Mouse (Mus musculus) limb, embryonic 12.5 days (tissue): ENCODE data around the gene Add1. TPM values are rescaled to one million over a fixed set of nuclear protein-coding genes. Genes with fewer than 3 reads are reported as not detected.
"Not testable (repeated sequence)": the region's sequence is repeated elsewhere in the genome, so short reads cannot be mapped to it uniquely, and the experiment has no call there.

Source experiments
- ATAC-seq: fragments of 200-750 bp; cut with Nextera tagmentation; 2 replicates; pipeline ENCODE4 v1.8.0; 2017; ENCODE audit warnings: low read depth, moderate TSS enrichment; ENCODE audit not compliant: insufficient number of reproducible peaks, insufficient read depth, low FRiP score, low TSS enrichment
- H3K27ac ChIP-seq: fragments of 300-500 bp; sonication (generic); 2 replicates; pipeline ENCODE4 v1.5.1; 2016; ENCODE audit warnings: mild to moderate bottlenecking, moderate library complexity
- H3K27me3 ChIP-seq: fragments of 300-500 bp; sonication (generic); 2 replicates; pipeline ENCODE4 v1.6.1; 2016; ENCODE audit warnings: mild to moderate bottlenecking, moderate library complexity
- H3K36me3 ChIP-seq: fragments of 300-500 bp; sonication (generic); 2 replicates; pipeline ENCODE4 v1.6.1; 2016; ENCODE audit warnings: mild to moderate bottlenecking, moderate library complexity
- H3K4me1 ChIP-seq: fragments of 300-500 bp; sonication (generic); replicated peaks from 2 replicates; pipeline ENCODE4 v1.6.1; 2016
- H3K4me2 ChIP-seq: fragments of 300-500 bp; sonication (generic); 2 replicates; pipeline ENCODE4 v1.6.1; 2016; ENCODE audit warnings: mild to moderate bottlenecking, moderate library complexity
- H3K4me3 ChIP-seq: fragments of 300-500 bp; sonication (generic); replicated peaks from 2 replicates; pipeline ENCODE4 v1.5.1; 2016; ENCODE audit warnings: mild to moderate bottlenecking
- H3K9ac ChIP-seq: fragments of 300-500 bp; sonication (generic); replicated peaks from 2 replicates; pipeline ENCODE4 v1.6.1; 2016; ENCODE audit warnings: mild to moderate bottlenecking, moderate library complexity
- H3K9me3 ChIP-seq: fragments of 300-500 bp; sonication (generic); 2 replicates; pipeline ENCODE4 v1.6.1; 2016; ENCODE audit warnings: mild to moderate bottlenecking, moderate library complexity
- WGBS: fragments of 180-500 bp; shearing (Covaris S2); methylation state at CpG from one replicate; pipeline ENCODE4 v1.1.7; 2016; 5-methylcytosine and 5-hydroxymethylcytosine counted together
- polyA plus RNA-seq: library from polyadenylated mRNA; unstranded; fragments of >200 nt; fragmentation: Nextera tagmentation; extraction: Ambion mirVana; gene quantifications from 2 replicates; pipeline ENCODE4 v1.2.1, GENCODE M21; 2016

Add1 gene
- polyA plus RNA-seq, 1 experiment from 2014 or later: 173 TPM

- Histone ChIP-seq H3K4me2 (no peak overlapping the region), H3K27ac (no peak overlapping the region), H3K4me3 (no peak overlapping the region), H3K9me3 (no peaks in the 10 kb centered on the region), H3K4me1 (peaks cover 18% of the 10 kb centered on the region), H3K27me3 (no peaks in the 10 kb centered on the region), H3K36me3 (peaks cover 57% of the 10 kb centered on the region), H3K9ac (no peak overlapping the region)
- 99% methylated on average over 4 of the region's 4 CpGs for WGBS
- no peak for ATAC-seq
Observed at GRCm38 (mm10) chr5:34551821-34552220, 21.6 kb upstream of the Add1 start.

DNA sequence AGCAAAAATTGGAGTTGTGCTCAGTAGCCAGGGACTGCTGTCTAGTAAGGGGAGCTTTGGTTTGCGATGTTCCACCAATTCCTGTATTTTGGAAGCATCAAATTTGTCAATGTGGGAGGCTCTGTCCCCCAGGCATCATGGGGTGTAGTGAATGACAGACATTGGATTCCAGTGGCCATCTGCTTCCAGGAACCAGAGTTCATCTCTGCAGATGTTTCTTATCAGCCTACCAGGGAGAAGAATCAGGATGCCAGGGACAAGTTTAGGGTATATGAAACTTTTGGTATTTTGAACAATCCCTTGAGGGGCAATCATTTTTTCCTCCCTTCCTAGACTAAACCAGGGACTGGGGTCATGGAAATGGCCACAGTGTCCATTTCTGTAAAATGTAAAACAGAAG lies 9.6 kb upstream of the Add1 start:
- no peaks in the 10 kb centered on the region for H3K4me1 ChIP-seq
- no peak for ATAC-seq
- no peak overlapping the region for H3K4me2 ChIP-seq
- no peak overlapping the region for H3K4me3 ChIP-seq
- H3K9ac ChIP-seq: no peak overlapping the region
- no peaks in the 10 kb centered on the region for H3K27me3 ChIP-seq
- 100% methylated on average over 1 of the region's 1 CpGs for WGBS
- H3K27ac ChIP-seq: no peak overlapping the region
- no peaks in the 10 kb centered on the region for H3K9me3 ChIP-seq
- peaks cover 56% of the 10 kb centered on the region for H3K36me3 ChIP-seq

- Histone ChIP-seq H3K9ac (no peak overlapping the region), H3K9me3 (no peaks in the 10 kb centered on the region), H3K27me3 (no peaks in the 10 kb centered on the region), H3K36me3 (peaks cover 51% of the 10 kb centered on the region), H3K4me2 (no peak overlapping the region), H3K27ac (no peak overlapping the region), H3K4me1 (no peaks in the 10 kb centered on the region), H3K4me3 (no peak overlapping the region)
- no peak for ATAC-seq
- 87% methylated on average over 4 of the region's 4 CpGs for WGBS
Observed at GRCm38 (mm10) chr5:34564291-34564690, 9.2 kb upstream of the Add1 start.

DNA sequence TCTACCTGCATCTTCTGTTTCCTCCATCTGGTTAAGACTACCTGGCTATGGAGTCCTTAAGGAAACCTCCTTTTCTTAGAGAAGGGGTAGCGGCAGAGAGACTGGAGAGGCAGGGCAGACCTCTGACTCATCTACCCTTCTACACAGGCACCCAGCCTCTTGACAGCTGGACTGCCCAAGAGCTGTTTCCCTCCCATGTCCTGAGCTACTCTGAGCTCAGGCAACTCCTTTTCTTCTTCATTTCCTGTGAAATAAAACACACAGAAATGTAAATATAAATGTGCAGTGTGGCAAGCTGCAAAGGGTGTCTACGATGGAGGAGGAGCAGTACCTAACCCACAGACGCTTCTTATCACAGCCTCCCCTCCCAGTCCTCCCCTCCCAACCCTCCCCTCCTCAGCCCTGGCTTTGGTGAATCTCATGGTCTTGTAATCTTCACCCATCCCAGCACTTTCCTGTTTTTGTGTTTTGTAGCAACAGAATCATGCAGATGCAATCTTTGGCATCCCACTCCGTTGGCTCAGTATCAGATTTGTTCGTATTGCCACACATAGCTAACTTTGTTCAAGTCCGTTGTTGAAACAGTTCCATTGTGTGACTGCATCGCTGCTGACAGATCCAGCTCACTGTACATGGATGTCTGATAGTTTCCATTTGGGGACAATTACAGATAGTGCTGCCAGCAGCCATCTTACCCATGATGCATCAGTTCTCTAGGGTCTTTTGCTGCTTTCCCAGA lies 7.8 kb upstream of the Add1 start:
- Histone ChIP-seq H3K9ac (no peak overlapping the region), H3K36me3 (peaks cover 37% of the 10 kb centered on the region), H3K27me3 (no peaks in the 10 kb centered on the region), H3K4me1 (no peaks in the 10 kb centered on the region), H3K4me2 (no peak overlapping the region), H3K9me3 (no peaks in the 10 kb centered on the region), H3K4me3 (no peak overlapping the region), H3K27ac (no peak overlapping the region)
- 86% methylated on average over 7 of the region's 7 CpGs for WGBS
- no peak for ATAC-seq

- Histone ChIP-seq H3K9ac (no peak overlapping the region), H3K27me3 (no peaks in the 10 kb centered on the region), H3K36me3 (no peaks in the 10 kb centered on the region), H3K4me3 (no peak overlapping the region), H3K27ac (no peak overlapping the region), H3K4me1 (peaks cover 15% of the 10 kb centered on the region), H3K9me3 (no peaks in the 10 kb centered on the region), H3K4me2 (no peak overlapping the region)
- no peak for ATAC-seq
- 66% methylated on average over 3 of the region's 3 CpGs for WGBS
Observed at GRCm38 (mm10) chr5:34571551-34571950, 1.9 kb upstream of the Add1 start.

- Histone ChIP-seq H3K9ac (peak overlapping the region; percentile 98; the same call in 1 of the 2 replicates), H3K4me3 (peak overlapping the region; percentile 92), H3K27ac (peak overlapping the region; percentile 64; the same call in 1 of the 2 replicates), H3K4me2 (peak overlapping the region; percentile 69; the same call in 1 of the 2 replicates), H3K4me1 (peaks cover 15% of the 10 kb centered on the region)
- not testable (repeated sequence) for H3K9me3 ChIP-seq, ATAC-seq, H3K36me3 ChIP-seq, H3K27me3 ChIP-seq
- WGBS: 47% methylated on average over 4 of the region's 4 CpGs
Observed at GRCm38 (mm10) chr5:34572568-34572967, 896 bp upstream of the Add1 start.

DNA sequence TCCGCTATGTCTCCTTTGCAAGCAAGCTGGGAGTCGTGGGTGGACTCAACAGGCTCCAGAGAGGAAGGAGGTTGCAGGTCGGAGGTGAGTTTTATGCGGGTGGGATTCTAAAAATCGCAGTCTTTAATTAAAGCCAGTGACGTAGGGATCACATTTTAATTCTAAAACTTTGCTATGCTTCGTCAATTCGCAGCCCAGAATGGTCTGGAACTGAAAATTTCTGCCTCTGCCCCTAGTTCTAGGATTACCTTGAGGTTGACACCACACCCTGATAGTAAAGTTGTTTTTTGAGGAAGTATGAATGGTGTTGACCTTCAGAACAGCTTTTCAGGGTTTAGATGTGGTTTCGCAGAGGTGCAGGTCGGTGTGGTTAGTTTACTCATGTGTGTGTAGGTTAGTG lies 1.3 kb downstream of the Add1 start:
- Histone ChIP-seq H3K27ac (0 out of 2 replicates have a peak overlapping the region, but pooled peaks have one; percentile 5), H3K36me3 (peaks cover 4% of the 10 kb centered on the region; the same call in 1 of the 2 replicates), H3K4me3 (peak overlapping the region; percentile 92), H3K27me3 (no peaks in the 10 kb centered on the region), H3K9ac (peak overlapping the region; percentile 98), H3K9me3 (no peaks in the 10 kb centered on the region), H3K4me2 (peak overlapping the region; percentile 67), H3K4me1 (peaks cover 15% of the 10 kb centered on the region)
- no peak for ATAC-seq
- 41% methylated on average over 10 of the region's 10 CpGs for WGBS

DNA sequence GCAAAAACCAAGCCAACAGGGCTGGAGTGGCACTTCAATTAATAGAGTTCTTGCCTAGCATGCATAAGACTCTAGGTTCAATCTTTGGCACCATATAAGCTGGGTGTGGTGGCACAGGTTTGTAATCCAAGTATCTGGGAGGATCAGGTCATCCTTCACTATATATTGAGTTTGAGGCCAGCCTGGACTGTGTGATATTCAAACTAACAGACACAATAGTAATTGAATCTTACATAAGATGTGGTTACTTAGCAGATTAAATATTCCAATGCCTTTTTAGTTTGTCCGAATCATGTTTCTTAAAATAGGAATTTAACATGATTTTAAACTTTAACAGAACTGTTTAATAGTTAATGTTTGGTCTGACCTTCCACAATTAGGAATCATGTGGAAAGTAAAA lies 2.8 kb downstream of the Add1 start:
- Histone ChIP-seq H3K9me3 (no peaks in the 10 kb centered on the region), H3K4me1 (peaks cover 15% of the 10 kb centered on the region), H3K4me3 (no peak overlapping the region), H3K27me3 (no peaks in the 10 kb centered on the region), H3K9ac (no peak overlapping the region), H3K27ac (no peak overlapping the region), H3K36me3 (peaks cover 4% of the 10 kb centered on the region; the same call in 1 of the 2 replicates), H3K4me2 (no peak overlapping the region)
- WGBS: 92% methylated on average over 1 of the region's 1 CpGs
- no peak for ATAC-seq

DNA sequence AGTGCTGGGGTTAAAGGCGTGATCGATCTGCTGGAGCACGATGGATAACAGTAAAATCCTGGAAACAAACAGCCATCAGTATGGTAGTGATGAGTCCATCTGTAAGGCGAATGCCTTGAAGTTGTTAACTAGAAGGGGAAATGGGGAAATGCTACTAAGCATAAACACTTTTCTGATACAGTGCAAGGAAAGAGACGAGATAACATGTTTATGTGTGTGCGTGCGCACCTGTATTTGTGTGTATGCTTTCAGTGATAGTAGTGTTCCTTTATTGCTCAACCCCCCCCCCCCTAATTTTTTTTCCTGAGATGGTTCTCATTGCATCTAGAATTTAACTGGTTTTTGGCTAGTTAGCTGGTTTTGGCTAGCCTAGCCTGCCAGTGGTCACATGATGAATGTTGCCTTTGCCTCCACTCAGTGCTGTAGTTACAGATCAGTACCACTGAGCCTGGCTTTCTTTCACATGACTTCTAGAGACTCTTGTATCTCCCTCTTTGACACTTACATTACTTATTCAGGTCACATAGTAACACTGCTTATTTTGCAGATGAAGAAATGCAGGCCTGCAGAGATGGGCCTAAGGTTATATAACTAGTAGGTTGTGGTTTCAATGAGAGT lies 4.7 kb downstream of the Add1 start:
- ATAC-seq: no peak

GRCm38 (mm10) chr5:34579377-34579776 lies 5.9 kb downstream of the Add1 start:
- Histone ChIP-seq H3K4me3 (no peak overlapping the region), H3K4me1 (peaks cover 17% of the 10 kb centered on the region), H3K4me2 (no peak overlapping the region), H3K9ac (no peak overlapping the region), H3K27me3 (no peaks in the 10 kb centered on the region), H3K9me3 (no peaks in the 10 kb centered on the region), H3K27ac (no peak overlapping the region), H3K36me3 (peaks cover 11% of the 10 kb centered on the region; the same call in 1 of the 2 replicates)
- 87% methylated on average over 3 of the region's 3 CpGs for WGBS
- no peak for ATAC-seq

More for the DNA sequence above, 4.7 kb downstream of the Add1 start:
- Histone ChIP-seq H3K27ac (no peak overlapping the region), H3K4me2 (no peak overlapping the region), H3K27me3 (no peaks in the 10 kb centered on the region), H3K4me3 (no peak overlapping the region), H3K9me3 (no peaks in the 10 kb centered on the region), H3K4me1 (peaks cover 17% of the 10 kb centered on the region), H3K36me3 (peaks cover 4% of the 10 kb centered on the region; the same call in 1 of the 2 replicates), H3K9ac (no peak overlapping the region)
- 96% methylated on average over 7 of the region's 7 CpGs for WGBS

DNA sequence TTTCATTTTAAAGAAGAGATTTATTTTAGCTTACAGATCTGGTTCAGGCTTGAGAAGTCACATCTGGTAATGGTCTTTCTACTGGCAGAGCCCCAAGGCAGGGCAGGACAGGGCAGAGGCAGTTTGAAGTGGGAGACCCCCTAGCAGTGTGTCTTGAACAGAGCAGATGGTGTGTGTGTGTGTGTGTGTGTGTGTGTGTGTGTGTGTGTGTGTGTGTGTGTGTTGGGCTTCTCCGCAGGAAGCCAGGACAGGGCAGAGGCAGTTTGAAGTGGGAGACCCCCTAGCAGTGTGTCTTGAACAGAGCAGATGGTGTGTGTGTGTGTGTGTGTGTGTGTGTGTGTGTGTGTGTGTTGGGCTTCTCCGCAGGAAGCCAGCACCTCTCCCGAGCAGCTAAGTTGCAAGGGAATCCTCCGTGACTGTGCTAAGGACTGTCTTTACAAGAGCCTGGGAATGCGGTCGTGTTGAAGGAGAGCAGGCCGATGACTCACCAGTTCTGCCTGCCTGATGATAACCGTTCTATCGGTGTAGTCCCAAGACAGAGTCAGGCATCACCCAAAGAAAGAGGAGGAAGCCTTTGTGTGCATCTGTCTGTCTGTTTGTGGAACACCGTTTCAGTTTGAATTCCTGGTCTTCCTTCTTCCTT lies 8.3 kb downstream of the Add1 start:
- H3K4me1 ChIP-seq, H3K9ac ChIP-seq, H3K27me3 ChIP-seq, H3K27ac ChIP-seq, H3K4me3 ChIP-seq, H3K9me3 ChIP-seq: not testable (repeated sequence)
- peaks cover 11% of the 10 kb centered on the region; the same call in 1 of the 2 replicates for H3K36me3 ChIP-seq
- ATAC-seq: peak; percentile 42; the same call in 1 of the 2 replicates
- H3K4me2 ChIP-seq: peak overlapping the region; percentile 8; the same call in 1 of the 2 replicates
- WGBS: 57% methylated on average over 10 of the region's 10 CpGs
